Mouse (Mus musculus): ENCODE data around the gene Gm38431.

The Gm38431 gene

DNA sequence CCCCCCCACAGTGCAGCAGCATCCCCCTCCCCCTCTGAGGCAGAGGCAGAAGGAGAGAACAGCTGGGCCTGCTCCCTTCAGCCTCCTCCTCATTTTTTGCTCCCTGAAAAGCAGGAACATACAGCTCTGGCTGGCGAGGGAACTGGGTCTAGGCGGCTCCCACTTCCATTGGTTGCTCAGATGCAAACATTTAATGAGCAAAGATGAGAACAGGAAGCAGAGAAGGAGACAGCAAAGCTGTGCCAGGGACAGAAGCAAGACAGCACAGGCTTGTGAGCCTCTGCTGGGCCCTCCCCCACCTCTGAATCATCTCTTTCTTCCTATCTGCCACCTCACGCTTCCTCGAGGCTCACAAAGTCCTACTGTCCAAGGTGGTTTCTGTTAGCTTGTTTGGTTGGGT lies 50.5 kb downstream of the Gm38431 start:
- DNase-seq (ENCODE audit: low read depth, low spot score) = no peak

DNA sequence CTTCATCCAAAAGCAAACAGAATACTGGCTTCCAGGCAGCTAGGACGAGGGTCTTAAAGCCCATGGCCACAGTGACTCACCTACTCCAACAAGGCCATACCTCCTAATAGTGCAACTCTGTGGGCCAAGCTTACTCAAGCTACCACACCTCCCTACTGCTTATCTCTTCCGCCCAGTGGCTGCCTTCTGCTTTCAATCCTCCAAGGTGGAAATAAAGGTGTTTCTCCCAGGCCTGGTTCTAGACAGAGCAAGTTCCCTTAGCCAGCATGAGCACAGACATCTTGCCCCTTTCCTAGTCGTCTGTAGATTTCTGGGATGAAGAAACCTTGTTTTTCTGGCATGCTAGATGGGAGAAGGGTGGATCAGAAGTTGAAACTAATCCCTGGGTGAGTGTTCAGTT lies 52.0 kb downstream of the Gm38431 start:
- no peak for DNase-seq (ENCODE audit: low read depth, low spot score)

DNA sequence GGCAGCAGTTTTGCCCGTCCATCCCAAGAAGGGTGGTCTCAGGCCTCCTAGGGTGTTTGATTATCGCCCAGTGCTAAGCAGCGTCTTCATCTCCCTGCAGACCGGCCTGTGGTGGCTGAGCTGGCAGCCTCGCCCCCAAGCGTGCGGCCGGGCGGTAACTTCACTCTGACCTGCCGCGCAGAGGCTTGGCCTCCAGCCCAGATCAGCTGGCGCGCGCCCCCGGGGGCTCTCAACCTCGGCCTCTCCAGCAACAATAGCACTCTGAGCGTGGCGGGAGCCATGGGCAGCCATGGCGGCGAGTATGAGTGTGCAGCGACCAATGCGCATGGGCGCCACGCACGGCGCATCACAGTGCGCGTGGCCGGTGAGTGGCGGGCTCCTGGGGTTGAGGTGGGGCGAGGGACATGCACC lies 54.3 kb downstream of the Gm38431 start:
- no peak for DNase-seq (ENCODE audit: low read depth, low spot score)

DNA sequence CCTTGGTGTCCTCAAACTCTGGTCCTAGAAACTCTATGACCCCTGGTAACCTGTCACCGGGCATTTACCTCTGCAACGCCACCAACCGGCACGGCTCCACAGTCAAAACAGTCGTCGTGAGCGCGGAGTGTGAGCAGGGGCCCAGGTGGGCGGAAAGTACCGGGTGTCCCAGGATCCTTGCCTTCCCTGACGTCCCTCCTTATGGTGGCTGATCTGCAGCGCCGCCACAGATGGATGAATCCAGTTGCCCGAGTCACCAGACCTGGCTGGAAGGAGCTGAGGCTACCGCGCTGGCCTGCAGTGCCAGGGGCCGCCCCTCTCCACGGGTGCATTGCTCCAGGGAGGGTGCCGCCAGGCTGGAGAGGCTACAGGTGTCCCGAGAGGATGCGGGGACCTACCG lies 55.1 kb downstream of the Gm38431 start:
- no peak for DNase-seq (ENCODE audit: low read depth, low spot score)

- DNase-seq (ENCODE audit: low read depth, low spot score) = no peak
Observed at GRCm38 (mm10) chr9:21036161-21036560, 55.6 kb downstream of the Gm38431 start.

DNA sequence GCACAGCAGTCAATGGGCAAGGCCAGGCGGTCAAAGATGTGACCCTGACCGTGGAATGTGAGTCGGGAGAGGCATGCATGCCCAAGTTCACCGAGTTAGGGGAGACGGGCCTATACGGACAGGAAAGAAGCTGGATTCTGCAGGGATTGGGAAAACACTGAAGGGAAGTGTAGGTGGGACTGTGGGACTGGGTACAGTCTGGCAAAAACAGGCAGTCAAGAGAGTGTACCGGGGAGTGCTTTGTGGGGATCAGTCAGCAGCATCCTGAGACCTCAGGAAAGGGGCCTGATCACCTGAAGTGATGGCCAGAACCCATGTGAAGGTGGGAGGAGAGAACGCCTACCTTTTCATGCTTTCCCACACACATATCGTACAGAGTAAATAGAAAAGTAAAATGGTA lies 56.2 kb downstream of the Gm38431 start:
- DNase-seq (ENCODE audit: low read depth, low spot score) = no peak

GRCm38 (mm10) chr9:21034481-21035085 lies 57.2 kb downstream of the Gm38431 start:
- DNase-seq (ENCODE audit: low read depth, low spot score) = peak; percentile 75

GRCm38 (mm10) chr9:21033136-21033535 lies 58.7 kb downstream of the Gm38431 start:
- DNase-seq (ENCODE audit: low read depth, low spot score) = peak; percentile 92

DNA sequence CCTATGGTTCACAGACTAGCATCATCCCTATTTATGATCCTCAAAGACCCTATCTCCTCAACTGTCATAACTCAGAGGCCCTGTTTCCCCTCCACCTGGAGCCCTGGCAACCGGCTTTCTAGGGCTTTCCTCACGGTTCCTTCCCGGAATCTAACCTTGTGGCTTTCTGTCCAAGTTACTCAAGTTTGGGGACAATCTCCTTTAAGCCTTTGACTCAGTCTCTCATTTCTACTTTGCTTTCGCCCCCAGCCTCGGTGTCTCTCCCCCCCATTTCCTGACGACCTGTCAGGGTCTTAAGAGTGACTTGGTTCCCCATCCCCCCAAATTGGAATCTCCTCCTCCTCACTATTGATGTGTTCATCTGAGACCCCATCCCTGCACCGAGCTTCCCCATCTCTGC lies 59.3 kb downstream of the Gm38431 start:
- DNase-seq (ENCODE audit: low read depth, low spot score) = no peak

DNA sequence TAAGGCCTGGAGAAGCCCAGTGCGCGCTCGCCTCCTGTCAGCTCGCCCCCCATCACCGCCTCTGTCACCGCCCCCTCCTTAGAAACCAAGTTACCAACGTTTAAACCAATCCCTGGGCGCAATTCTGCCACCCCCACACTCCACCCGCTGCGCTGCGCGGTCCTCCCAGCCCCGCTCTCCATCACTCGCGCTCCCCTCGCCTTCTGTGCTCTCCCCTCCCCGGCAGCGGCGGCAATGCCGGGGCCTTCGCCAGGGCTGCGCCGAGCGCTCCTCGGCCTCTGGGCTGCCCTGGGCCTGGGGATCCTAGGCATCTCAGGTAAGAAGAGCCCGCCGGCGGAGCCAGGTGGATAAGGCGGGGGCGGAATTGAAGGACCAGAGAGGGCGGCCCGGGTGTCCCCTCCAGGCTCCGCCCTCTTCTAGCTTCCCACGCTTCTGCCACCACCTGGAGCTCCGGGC lies 59.9 kb downstream of the Gm38431 start, which contains the start of gene Icam5:
Gene Icam5 (plus strand): TSS at position 178 of the 456 bp plus-strand sequence.
- no peak for DNase-seq (ENCODE audit: low read depth, low spot score)

DNA sequence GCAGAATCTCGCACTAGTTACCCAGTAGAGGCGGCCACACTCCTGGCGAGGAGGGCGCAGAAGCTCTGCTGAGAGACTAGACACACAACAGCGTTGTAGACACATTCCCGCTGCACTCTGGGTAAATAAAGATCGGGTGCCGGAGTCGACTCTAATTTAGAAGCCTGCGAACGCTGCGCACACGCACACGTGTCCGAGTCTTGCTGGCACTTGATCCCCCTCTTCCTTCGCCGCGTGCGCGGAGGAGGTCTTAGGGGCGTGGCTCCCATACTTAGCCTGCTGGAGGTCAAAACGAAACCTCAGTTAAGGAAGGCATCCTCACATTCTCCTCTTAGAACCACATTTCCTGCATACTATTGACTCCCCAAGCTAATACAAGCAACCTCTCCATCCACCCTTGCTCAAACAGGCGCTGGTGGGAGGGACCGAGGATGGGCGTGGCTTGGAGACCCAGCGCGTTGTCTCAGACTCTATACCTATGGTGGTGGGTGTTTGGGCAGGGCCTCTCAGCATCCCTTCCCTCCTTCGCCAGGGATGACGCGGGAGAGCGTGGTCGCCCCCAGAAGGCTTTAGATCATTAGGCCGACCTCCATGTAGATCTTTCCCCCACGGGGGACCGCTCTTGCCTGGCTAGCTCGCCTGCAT lies 60.4 kb downstream of the Gm38431 start:
- DNase-seq (ENCODE audit: low read depth, low spot score) = peak; percentile 79

GRCm38 (mm10) chr9:21030781-21031250 lies 61.0 kb downstream of the Gm38431 start:
- peak; percentile 95 for DNase-seq (ENCODE audit: low read depth, low spot score)

DNA sequence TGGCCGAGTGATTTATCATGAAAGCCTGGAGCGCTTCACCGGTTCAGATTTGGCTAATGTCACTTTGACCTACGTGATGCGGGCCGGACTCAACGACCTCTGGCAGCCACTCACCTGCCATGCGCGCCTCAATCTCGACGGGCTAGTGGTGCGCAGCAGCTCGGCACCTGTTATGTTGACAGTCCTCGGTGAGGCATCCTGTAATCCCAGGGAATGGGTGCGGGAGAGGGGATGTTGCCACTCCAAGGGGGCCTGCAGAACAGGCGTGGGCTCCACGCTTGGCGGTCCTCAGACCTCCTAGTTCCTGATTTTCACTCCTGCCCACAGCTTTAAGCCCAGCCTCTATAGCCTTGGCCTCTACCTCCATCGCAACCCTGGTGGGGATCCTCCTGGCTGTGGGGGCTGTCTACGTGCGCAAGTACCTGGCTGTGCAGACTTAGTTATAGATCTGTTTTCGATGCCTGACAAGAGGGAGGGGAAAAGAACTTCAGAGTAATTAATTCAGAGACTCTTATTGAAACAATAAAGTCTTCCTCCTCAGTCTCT lies 61.7 kb downstream of the Gm38431 start:
- no peak for DNase-seq (ENCODE audit: low read depth, low spot score)

- peak; percentile 86 for DNase-seq (ENCODE audit: low read depth, low spot score)
Observed at GRCm38 (mm10) chr9:21029291-21030054, 62.3 kb downstream of the Gm38431 start, which contains the start of gene Icam4. Gene Icam4, plus strand, starts transcription at chr9:21029373.

GRCm38 (mm10) chr9:21028560-21029110 lies 63.2 kb downstream of the Gm38431 start:
- no peak for DNase-seq (ENCODE audit: low read depth, low spot score)

DNA sequence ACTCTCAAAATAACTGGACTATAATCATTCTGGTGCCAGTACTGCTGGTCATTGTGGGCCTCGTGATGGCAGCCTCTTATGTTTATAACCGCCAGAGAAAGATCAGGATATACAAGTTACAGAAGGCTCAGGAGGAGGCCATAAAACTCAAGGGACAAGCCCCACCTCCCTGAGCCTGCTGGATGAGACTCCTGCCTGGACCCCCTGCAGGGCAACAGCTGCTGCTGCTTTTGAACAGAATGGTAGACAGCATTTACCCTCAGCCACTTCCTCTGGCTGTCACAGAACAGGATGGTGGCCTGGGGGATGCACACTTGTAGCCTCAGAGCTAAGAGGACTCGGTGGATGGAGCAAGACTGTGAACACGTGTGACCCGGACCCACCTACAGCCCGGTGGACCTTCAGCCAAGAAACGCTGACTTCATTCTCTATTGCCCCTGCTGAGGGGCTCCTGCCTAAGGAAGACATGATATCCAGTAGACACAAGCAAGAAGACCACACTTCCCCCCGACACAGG lies 64.0 kb downstream of the Gm38431 start:
- DNase-seq (ENCODE audit: low read depth, low spot score) = no peak

GRCm38 (mm10) chr9:21026849-21027248 lies 64.9 kb downstream of the Gm38431 start:
- no peak for DNase-seq (ENCODE audit: low read depth, low spot score)

GRCm38 (mm10) chr9:21025258-21025810 lies 66.5 kb downstream of the Gm38431 start:
- no peak for DNase-seq (ENCODE audit: low read depth, low spot score)

DNA sequence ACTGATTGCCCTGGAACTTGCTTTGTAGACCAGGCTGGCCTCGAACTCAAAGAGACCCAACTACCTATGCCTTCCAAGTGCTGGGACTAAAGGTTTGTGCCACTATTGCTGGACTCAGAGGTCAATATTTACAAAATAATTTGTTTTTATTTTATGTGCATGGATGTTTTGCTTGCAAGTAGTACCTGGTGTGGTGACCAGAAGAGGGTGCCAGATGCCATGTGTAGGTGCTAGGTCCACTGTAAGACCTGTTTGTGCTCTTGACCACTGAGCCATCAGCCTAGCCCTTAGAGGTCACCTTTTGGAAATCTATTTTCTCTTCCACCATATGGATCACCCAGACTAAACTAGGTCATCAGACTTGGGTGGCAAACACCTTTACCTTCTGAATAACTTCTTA lies 69.1 kb downstream of the Gm38431 start:
- DNase-seq (ENCODE audit: low read depth, low spot score) = no peak

DNA sequence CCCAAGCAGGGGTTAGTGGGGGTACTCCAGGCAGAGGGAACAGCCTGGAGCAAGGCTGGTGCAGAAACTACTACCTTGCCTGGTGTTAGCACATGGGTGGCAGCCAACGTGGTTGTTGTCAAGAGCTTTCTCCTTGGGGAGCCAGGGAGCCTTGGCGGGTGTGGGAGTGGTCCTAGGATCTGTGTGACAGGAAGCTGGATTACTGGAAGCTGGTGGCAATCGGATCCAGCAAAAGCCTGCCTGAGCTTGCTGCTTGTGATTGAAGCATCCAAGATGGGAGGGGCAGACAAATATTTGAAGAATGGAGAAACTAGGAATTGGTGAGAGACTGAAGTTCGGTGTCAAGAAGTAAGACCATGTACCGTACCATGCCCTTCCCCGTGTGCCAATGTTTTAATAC lies 69.5 kb downstream of the Gm38431 start:
- peak; percentile 62 for DNase-seq (ENCODE audit: low read depth, low spot score)

DNA sequence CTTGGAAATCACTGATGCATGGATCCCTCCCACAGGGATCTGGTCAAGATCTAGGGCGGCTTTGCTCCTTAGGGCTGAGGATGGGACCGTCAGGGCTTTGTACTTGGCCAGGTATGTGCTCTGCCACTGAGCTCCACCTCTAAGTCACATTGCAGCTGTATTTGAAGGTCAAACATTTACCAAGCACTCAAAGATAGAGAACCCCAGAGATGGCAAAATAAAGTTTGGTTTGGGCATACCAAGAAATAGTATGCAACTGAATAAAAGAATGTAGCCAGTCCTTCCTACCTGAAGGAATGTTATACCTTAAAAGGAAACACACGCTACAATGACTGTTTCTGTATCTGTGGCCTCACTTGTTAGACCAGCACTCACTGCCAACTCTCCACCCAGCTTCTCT lies 70.4 kb downstream of the Gm38431 start:
- no peak for DNase-seq (ENCODE audit: low read depth, low spot score)
